Mouse (Mus musculus): ENCODE measurements around the gene Fes.

DNA sequence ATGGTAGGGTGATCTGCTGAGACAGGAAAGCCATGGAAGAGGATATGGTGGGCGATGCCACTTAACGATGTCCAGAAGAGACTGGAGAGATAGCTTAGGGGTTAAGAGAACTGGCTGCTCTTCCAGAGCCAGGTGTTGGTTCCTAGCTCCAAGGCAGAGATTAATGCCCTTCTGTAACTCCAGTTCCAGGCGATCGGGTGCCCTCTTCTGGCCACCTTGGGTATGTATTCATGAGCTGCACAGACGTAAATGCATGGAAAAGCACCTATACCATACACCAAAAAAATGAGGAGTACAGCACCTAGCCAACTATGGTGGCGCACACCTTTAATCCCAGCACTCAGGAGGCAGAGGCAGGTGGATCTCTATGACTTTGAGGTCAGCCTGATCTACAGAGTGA lies 37.0 kb upstream of the Fes start:
- TF ChIP-seq GATA1 (IDR thresholded peaks at IDR 0.05; ENCODE audit: low read length) (no peak), TAL1 (IDR thresholded peaks at IDR 0.05; ENCODE audit: low read length) (no peak)
